Mouse (Mus musculus): ENCODE measurements around the gene 1700020N01Rik. TPM values are rescaled to one million over a fixed set of nuclear protein-coding genes. Genes with fewer than 3 reads are reported as not detected.

The 1700020N01Rik gene
- not detected in 2 replicates for polyA plus RNA-seq (2012; rRNA removed)

DNA sequence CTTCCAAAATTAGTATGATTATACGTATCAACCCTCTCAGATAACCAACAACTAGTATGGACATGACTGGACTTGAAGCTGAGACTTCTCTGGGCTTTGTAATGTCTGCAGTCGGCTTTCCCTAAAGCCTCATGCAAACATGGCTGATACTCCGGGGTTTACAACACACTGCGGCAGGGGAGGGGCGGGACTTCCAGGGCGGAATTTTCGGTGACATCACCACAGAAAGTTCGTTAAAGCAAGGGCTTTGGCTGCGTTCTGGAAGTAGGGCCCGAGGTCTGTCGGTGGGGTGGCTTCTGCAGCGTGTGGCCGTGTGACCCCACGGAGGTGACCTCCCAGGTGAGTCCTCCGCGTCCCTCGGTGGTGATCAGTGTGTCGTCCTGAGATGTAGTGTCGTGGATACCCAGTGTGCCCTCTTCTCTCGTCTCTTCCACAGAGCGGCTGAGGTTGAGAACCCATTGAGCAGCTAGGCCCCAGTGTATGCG lies at the start of gene 1700020N01Rik:
Gene 1700020N01Rik (plus strand): TSS at position 250 of the 485 bp plus-strand sequence.
- DNase-seq (ENCODE audit: low spot score): no peak

DNA sequence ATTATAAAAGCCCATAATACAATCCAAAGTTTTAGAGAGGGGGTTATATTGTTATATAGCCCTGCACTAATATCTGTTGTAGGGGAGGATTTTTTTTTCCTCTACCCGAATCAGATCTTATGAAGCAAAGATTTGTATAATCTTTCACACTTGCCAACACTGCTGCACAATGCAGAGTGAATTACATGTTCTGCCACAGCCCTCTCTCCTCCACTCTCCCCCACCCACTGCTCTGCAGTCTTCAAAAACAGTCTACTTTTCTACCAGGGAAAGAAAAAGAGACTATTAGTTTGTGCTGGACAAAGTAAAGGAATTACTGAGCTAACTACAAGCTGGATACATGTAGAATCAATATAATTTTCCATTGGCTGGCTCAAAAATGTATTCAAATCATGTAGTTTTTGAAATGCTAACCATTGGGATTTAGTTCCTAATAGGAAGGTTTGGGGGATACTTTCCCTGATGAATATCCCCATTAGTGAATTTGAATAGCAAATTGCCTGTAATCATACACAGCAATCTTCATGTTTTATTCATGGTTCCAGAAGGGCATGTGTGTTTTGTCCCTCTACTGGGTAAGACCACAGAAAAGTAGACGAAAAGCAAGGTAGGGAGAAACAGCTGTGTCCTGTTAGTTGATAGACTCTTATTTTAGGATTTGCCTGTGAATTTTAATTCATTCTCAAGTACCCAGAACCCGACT lies 49.2 kb upstream of the 1700020N01Rik start:
- no peak for DNase-seq (ENCODE audit: low spot score)

DNA sequence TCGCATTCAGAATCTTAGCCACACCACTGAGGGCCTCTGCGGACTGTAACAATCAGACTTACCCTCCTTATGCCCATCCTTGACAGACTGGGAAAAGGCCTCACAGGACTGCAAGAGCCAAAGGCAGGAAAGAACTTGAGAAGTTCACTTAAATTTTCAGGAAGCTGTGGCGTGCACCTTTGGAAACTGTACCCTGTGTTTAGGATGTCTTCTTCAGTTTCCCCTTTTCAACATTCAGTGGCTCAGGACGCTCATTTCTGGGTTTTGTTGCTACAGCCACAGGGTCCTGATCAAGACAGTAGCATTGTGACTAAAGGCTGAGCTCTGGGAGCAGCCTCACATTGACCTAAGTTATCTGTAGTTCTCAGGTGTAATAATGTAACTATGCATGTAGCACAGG lies 48.2 kb upstream of the 1700020N01Rik start:
- no peak for DNase-seq (ENCODE audit: low spot score)

DNA sequence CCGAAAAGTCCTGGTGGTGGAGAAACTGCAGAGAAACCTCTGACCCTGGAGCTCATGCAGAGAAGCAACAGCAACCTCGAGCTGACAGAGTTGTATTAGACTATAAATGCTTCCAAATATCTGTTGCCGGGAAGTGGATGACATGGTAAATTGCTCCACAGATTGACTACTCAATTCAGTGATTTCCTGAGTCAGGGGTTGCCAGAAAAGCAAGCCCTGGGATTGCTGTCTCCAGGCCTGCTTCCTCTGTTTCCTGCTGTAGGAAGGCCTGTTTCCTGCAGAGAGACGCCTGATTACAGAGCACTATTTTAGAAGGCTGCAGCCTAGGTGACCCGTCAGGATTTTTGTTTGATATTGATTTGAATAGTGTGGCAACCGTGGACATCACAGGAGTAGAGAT lies 47.5 kb upstream of the 1700020N01Rik start:
- no peak for DNase-seq (ENCODE audit: low spot score)

DNA sequence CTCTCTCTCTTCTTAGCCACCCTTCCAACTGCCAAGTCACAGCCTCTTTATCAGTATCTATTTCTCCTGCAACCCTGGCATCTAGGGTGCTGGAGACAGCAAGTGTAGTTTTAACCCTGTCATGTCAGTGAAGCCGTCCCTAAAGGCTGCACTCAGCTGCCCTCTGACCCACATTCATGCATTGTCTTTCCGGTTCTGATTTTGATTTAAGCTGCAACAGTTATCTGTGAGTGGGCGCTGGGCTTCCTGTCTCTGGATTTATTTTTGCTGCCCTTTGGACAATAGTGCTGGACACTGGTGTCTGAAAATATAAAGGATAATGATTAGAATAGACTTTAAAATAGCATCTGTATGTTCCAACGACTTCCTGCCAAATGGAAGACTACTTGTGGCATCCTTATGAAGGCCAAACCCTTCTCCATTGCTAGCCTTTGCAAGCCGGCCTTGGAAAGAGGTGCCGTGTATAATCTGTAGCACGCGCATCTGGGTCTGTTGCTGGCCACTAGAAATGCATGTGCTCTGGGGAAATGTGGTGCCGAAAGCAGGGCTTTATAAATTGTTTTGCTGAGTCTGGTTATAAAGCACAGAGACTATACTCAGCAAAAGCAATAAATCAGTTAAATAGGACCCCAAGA lies 44.0 kb upstream of the 1700020N01Rik start:
- no peak for DNase-seq (ENCODE audit: low spot score)

DNA sequence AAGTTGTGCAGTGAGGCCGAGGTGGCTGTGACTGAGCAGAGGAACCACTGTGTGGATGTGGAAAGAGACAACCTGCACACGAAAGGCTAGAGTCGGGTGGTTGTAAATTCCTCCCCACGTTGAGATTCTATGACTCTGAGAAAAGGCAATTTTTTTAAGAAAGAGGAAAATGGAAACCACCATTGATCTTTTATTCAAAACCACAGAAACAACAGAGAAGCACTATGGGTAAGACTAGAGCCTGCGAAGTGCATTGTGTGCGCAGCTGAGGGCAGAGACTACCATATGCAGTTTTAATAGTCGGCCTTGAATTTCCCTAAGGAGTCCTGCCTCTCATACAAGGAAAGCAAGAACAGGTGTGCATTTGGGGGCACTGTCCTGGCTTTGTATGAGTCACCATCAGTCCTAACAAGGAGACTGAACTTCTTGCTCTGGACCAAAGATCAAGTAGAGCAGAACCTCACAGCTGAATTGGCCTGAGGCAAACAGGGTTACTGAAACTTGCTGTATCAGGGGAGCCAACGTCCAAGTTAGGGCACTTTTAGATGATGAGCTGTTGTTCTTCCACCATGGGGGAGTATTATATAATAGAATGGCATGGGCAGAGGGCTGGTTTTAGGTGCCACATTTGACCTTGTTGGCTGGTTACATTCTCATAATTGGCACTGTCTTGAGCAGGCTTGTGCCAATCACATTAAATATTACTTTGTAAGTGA lies 39.8 kb upstream of the 1700020N01Rik start:
- DNase-seq (ENCODE audit: low spot score): no peak

DNA sequence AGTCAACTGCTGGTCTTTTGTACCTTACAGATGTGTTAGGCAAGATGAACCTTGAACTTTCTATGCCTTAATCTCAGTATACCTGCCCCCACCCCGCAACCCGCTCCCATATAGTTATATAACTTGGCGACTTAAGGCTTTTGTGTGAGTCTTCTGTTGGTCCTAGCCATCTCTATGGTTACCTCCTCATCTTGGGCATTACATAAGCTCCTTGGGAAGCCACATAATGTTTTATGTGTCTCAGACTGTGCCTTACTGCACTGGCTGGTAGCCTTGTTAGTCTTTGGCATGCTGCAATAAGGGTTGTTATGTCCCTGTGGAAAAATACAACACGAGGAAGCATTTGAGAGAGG lies 39.3 kb upstream of the 1700020N01Rik start:
- no peak for DNase-seq (ENCODE audit: low spot score)

DNA sequence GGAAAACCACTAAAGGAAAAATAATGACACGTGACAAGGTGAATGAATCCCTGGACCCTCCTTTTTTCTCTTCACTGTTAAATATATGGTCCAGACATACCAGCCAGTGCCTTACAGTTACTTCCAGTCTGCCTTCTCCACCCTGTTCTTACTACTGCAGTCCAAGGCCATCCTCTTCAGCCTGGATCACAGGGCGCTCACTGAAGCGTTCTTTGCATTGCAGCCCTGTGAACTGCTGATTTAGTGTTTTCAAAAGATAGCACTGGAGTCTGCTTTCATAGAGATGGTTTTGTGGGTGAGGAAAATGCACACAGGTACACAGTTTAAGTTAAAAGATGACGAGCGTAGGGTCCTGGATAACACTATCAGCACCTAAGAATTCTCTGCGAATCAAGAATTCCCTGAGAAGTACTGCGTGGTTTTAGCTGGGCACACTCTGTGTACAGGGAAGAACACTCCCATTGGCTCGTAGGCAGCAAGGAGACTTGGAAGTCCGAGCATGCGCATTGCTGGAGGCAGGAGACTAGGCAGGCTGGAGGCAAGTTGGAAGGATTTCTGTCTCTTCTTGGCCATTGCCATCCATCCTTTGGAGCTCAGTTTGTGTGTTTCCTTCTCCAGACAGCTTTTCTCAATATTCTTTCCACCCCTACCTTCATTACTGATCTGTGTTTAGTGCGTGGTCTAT lies 37.9 kb upstream of the 1700020N01Rik start:
- no peak for DNase-seq (ENCODE audit: low spot score)

DNA sequence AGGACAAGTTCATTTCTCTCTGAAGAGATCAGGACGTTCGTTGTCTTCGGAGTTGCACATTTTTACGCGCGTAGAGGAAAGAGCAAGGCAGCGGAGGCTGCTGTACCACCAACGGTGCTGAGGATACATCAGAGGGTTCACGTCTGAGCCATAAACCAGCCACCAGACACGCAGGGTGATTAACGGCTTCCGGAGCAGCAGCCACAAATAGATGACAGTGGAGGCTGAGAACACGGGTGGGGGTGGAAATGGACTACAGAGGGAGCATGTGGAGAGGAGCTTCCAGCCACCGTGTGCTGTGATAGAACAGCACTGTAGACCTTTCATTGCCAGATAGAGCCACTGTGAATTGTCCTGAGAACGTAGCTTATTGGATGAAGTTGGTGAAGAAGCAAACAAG lies 33.2 kb upstream of the 1700020N01Rik start:
- no peak for DNase-seq (ENCODE audit: low spot score)

DNA sequence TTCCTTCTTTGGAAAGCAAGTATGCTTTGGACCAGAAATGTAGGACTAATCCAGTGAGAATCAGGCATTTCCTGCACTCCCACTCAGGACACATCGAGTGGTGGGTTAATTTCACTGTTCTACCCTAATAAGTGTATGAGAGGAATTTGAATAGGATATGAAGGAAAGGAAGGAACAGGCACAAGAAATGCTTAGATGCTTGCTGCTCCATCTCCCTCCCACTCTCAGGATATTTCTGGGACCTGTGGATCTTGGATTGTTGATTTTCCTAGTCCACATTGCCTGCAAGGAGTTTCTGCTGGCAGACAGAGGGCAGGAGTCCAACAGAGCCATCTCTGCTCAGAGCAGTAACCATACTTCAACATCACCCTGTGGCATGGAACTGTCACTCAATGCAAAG lies 31.8 kb upstream of the 1700020N01Rik start:
- no peak for DNase-seq (ENCODE audit: low spot score)

DNA sequence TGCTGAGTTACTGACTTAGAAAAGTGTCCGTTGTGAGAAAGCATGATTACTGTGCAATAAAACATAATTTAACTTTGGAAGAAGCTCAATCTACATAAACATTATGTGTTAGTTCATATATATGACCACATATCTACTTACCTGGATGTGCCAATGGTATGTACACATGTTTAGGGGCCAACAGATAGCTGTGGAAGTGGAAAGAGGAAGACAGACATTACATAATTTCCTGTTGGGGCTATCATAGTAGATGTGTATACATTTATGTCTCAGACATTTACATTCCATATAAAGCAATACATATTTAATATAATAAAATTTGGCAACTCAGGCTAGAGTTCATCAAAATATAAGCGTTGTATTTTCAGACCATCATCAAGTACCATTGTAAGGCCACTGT lies 29.5 kb upstream of the 1700020N01Rik start:
- no peak for DNase-seq (ENCODE audit: low spot score)

DNA sequence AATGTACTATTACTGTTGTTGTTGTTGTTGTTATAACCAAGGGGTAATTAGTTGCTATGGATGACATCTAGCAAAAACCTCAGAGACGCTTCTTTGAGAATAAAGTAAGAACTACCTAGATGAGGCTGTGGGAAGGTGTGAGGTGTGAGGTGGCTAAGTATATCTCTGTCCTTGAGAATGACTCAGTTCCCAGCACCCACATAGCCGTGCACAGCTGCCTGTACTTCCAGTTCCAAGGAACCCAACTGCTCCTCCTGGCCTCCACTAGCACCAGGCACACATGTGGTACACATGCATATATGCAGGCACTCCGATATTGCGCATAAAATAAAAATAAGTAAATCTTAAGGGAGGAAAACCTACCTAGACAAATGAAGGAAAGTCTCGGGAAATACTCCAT lies 28.8 kb upstream of the 1700020N01Rik start:
- DNase-seq (ENCODE audit: low spot score): no peak

DNA sequence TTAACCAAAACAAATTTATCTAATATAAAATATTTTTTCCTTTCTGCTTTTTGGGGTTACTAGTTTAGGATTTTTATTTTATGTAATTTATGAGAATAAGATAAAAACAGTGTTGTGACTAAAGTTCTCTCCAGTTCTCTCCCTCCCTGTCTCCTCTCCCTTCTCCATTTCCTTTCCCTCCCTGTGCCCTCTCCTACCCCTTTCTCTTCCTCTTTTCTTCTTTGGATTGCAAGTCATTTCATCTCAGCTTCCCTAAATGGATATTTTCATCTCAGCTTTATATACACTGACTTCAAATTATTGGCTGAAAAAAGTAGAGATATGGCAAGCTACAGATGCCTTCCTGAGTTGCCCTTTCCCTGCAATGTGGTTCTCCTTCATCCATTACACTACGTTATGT lies 26.9 kb upstream of the 1700020N01Rik start:
- DNase-seq (ENCODE audit: low spot score): no peak

DNA sequence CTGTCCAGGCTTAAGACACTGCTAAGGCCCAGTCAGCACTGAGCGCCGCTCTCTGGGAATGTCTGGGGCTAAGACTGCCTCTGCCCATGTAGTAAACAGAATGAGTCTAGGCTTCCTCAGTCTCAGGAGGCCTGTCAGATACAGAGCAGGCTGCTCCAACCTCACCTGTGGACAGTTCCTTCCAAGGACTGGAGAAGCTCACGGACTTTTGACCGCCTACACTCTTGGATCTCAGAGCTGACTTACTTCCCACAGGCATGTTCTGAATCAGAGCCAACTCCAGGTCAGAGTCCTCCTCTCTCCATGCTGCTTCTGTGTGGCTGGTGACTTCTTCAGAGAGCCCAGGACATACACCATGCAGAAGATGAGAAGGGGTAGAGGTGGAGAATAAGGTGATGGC lies 21.3 kb upstream of the 1700020N01Rik start:
- DNase-seq (ENCODE audit: low spot score): no peak

DNA sequence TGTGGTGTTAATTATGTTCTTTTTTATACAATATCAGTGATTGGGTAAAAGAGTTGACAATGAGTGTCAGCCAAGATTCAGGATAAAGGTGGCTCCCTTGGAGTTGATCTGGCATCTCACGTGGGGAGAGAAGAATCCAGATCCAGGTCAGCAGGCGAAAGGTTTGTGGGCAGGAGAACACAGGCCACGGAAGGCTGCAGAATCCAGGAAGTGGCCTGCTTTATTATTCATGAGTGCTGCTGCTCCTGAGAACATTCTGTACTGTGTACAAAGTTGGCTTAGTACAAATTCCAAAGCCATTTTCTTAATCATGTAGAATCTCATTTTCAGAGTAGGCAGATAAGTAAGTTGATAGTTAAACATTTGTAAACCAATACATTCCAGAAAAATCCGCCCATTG lies 19.2 kb upstream of the 1700020N01Rik start:
- no peak for DNase-seq (ENCODE audit: low spot score)

DNA sequence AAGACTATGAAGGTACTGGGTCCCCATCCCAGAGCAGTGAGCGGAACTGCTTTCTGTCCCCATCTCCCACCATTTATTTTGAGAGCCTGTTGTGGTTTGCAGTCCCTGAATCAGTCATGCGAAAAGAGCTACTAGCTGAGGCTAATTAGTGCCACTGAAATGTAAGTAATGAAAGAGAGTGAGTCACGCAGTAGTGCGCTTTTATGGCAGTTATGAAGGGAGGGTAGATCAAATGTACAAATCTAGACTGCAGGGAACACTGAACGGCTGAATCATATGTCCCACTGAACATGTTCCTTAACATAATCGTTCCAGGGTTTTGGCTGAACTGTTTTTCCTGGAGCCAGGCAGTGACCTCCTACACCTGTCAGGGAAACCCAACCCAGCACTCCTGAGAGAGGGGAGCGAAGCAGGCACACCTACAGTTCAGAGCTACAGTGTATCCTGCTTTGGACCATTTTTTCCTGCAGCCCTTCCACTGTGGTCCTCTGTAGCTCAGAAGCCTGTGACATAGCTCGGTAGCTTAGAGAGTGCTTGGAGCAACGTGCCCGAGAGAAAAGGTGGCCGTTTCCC lies 17.1 kb upstream of the 1700020N01Rik start:
- DNase-seq (ENCODE audit: low spot score): no peak

DNA sequence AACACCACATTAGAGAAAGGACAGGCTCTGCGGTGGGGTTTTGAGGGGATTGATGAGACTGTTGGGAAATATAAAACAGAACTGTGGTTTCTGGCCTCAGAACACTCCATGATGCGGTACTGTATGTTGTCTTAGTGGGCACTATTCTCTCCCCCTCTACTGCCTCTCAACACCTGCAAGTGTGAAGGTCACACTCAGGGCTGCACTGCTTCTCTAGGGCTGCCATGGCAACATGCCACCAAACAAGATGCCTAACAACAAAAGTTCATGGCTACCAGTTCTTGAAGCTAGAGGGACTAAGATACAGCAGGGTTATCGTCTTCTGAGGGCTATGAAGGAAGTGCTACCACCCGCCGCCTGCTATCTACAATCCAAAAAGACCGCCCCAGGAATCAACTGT lies 15.1 kb upstream of the 1700020N01Rik start:
- DNase-seq (ENCODE audit: low spot score): no peak

DNA sequence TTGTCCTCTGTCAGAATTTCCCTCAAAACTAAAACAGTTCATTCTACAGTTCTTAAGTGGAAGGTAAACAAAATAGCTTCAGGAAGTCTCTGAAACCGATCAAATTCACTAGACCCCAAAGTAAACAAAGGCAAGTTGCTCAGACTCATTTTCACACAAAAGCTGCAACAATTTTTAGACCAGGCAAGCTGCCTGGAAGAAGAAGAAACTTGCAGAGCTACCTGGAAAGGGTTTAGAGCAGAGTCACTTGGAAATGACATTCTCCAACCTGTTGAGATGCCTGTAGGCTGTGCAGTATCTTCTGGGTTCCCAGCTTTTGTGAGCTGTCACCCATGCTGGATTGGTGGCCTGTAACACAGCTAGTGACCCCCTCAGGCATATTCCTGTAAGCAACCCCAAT lies 11.4 kb upstream of the 1700020N01Rik start:
- no peak for DNase-seq (ENCODE audit: low spot score)

DNA sequence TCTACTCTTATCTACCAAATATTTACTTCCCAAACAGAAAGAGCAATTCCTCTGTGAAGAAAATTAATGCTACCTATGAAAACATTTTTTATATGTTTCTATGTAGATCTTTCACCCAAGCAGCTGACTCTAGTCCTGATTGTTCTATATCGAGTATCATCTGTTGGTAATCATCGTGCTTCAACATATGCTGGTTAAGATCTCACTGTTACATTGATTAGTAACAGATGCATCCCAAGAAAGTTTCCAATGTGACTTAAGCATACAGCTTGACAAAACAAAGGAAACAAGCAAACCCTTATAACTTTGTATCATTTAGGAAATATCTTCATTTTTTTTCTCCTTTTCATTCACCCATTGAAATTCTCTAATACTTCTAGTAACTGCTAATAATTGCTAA lies 5.9 kb upstream of the 1700020N01Rik start:
- DNase-seq (ENCODE audit: low spot score): no peak

DNA sequence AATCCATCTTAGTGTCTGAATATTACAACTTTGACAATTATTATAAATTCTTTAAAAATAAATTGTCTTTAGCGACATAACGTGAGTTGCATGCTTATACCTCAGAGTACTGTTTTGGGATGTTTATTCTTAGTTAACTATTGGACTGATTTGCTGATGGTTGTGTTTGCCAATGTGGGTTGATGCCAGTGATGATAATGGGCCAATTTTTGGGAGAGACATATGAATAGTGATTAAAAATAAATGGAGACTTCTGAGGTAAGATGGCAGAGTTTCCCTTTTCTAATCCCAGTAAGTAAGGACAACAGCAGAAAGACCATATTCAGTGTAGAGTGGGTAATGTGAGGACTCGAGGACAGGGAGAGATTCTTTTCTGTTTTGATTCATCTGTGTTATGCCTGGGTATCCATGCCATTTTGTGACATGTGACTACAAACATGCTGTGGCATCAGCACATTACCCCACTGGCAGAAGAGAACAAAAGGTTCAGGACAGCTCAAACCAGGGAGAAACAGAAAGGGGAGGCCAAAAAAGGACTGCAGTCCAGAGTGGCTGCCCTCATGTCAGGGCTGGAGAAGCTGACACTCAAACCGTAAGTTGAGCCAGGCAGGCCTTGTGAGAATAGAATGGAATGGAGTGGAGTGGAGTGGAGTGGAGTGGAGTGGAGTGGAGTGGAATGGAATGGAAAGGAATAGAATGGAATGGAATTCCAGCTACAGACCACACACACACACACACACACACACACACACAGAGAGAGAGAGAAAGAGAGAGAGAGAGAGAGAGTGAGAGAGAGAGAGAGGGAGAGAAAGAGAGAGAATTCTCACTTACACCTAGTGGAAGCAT lies 4.7 kb upstream of the 1700020N01Rik start:
- no peak for DNase-seq (ENCODE audit: low spot score)

DNA sequence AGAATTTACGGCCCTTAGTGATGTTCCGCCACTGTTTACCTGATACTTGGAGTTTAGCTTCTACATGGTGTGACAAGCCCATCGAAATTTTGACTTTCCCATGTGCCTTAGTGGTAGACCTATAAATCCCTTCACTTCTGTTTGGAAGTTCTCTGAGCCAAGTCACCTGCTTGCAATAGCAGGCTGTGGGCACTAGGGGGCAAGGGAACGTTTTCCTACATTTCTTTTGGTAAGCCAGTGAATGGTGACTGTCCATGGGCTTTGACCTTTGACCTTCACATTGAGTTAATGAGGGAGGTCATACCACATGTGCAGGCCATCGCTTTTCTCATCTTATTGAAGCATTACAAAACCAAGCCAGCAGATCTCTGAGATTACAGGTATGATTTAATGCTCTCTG lies 8.0 kb downstream of the 1700020N01Rik start:
- DNase-seq (ENCODE audit: low spot score): no peak
